ENCODE assay signal across 19 mouse cellular contexts in genomic region chr1:105814402-105815270, GRCm38 (mm10). TPM values are rescaled to one million over a fixed set of nuclear protein-coding genes. Genes with fewer than 3 reads are reported as not detected.
DNase-seq lines count a peak whose midpoint lies in the region; ATAC-seq lines count a peak whose summit lies in the region.
"Had no signal": no experiment of that assay in that cellular context is flagged by ENCODE, and none has a peak within 500 bp of the region (broad histone marks: within the 10 kb centered on the region; RNA-seq: fewer than 3 reads in every experiment).

No protein-coding gene starts in this region.

- no peak overlapping the region for H3K9ac ChIP-seq in heart, embryonic 12.5 days
- H3K9ac ChIP-seq in midbrain, embryonic 11.5 days (ENCODE audit: low read length), result no peak overlapping the region
- H3K9ac ChIP-seq: embryonic facial prominence, embryonic 12.5 days; forebrain, embryonic 12.5 days; liver, embryonic 12.5 days had no signal

- peaks cover 11% of the 10 kb centered on the region for H3K4me1 ChIP-seq in heart, embryonic 12.5 days (replicated peaks)
- H3K4me1 ChIP-seq in midbrain, embryonic 11.5 days (ENCODE audit: control insufficient read depth, insufficient read depth, low read length), result no peaks in the 10 kb centered on the region
- peaks cover 19% of the 10 kb centered on the region for H3K4me1 ChIP-seq in midbrain, embryonic 10.5 days

- no peak for DNase-seq in heart, postnatal 25 days (ENCODE audit: low spot score)
- DNase-seq in midbrain, embryonic 11.5 days (ENCODE audit: low spot score, missing footprints), result peak; percentile 82
- DNase-seq in midbrain, embryonic 10.5 days (ENCODE audit: low spot score), result no peak
- peak; percentile 14 for DNase-seq in mesoderm, embryonic 11.5 days (ENCODE audit: low read depth, low spot score)
- no peak for DNase-seq in kidney, adult 11 months
- no peak for DNase-seq in gastrocnemius, adult 8-10 months (ENCODE audit: low spot score in 2 of 2)
- DNase-seq: adrenal gland, postnatal 14 days; cerebellum, postnatal 10 days; gastrocnemius, adult 2 months; kidney, postnatal 25 days; right cerebral cortex, postnatal 25 days; thymus, postnatal 25 days had no signal

- H3K27ac ChIP-seq in heart, embryonic 12.5 days (ENCODE audit: poor library complexity, severe bottlenecking), result peak overlapping the region; percentile 47; the same call in 1 of the 2 replicates
- H3K27ac ChIP-seq in midbrain, embryonic 11.5 days (ENCODE audit: low read depth, low read length), result no peak overlapping the region
- H3K27ac ChIP-seq in midbrain, embryonic 10.5 days (replicated peaks), result no peak overlapping the region
- H3K27ac ChIP-seq: embryonic facial prominence, embryonic 12.5 days; forebrain, embryonic 12.5 days; gastrocnemius, adult 2 months; hindbrain, embryonic 10.5 days; liver, embryonic 12.5 days had no signal

- no peak overlapping the region for H3K4me3 ChIP-seq in heart, embryonic 12.5 days
- no peak overlapping the region for H3K4me3 ChIP-seq in midbrain, embryonic 11.5 days (ENCODE audit: low read depth, low read length)
- no peak overlapping the region for H3K4me3 ChIP-seq in midbrain, embryonic 10.5 days
- H3K4me3 ChIP-seq: embryonic facial prominence, embryonic 12.5 days; forebrain, embryonic 12.5 days; hindbrain, embryonic 10.5 days; liver, embryonic 12.5 days; megakaryocyte, embryonic 14.5 days had no signal

- intact Hi-C loops in heart, postnatal 25 days (cut with DNase I), result no loop called here

- no peaks in the 10 kb centered on the region for H3K9me3 ChIP-seq in heart, embryonic 12.5 days (replicated peaks)
- no peaks in the 10 kb centered on the region for H3K9me3 ChIP-seq in midbrain, embryonic 11.5 days (ENCODE audit: control insufficient read depth, low read length)
- no peaks in the 10 kb centered on the region for H3K9me3 ChIP-seq in midbrain, embryonic 10.5 days (replicated peaks)
- H3K9me3 ChIP-seq: embryonic facial prominence, embryonic 12.5 days; forebrain, embryonic 12.5 days; G1E; hindbrain, embryonic 10.5 days; liver, embryonic 12.5 days; megakaryocyte, embryonic 14.5 days had no signal

- no peaks in the 10 kb centered on the region for H3K36me3 ChIP-seq in heart, embryonic 12.5 days
- no peaks in the 10 kb centered on the region for H3K36me3 ChIP-seq in midbrain, embryonic 11.5 days (ENCODE audit: control insufficient read depth, insufficient read depth, low read length)
- no peaks in the 10 kb centered on the region for H3K36me3 ChIP-seq in midbrain, embryonic 10.5 days
- H3K36me3 ChIP-seq: embryonic facial prominence, embryonic 12.5 days; forebrain, embryonic 12.5 days; G1E; hindbrain, embryonic 10.5 days; liver, embryonic 12.5 days had no signal

- ATAC-seq in heart, embryonic 12.5 days (ENCODE audit: insufficient number of reproducible peaks, low FRiP score), result no peak
- ATAC-seq in midbrain, embryonic 11.5 days (ENCODE audit: low FRiP score), result peak; percentile 45; the same call in 1 of the 2 replicates
- ATAC-seq: liver, embryonic 12.5 days had no signal

- 51% methylated on average over 14 of the region's 14 CpGs for WGBS in heart, embryonic 12.5 days
- WGBS in midbrain, embryonic 11.5 days, result 57% methylated on average over 14 of the region's 14 CpGs
- 64% methylated on average over 14 of the region's 14 CpGs for WGBS in midbrain, embryonic 10.5 days

- H3K4me2 ChIP-seq in heart, embryonic 12.5 days, result no peak overlapping the region
- H3K4me2 ChIP-seq in midbrain, embryonic 11.5 days, result no peak overlapping the region
- H3K4me2 ChIP-seq: embryonic facial prominence, embryonic 12.5 days; forebrain, embryonic 12.5 days; liver, embryonic 12.5 days had no signal

- no peaks in the 10 kb centered on the region for H3K27me3 ChIP-seq in heart, embryonic 12.5 days (replicated peaks)
- no peaks in the 10 kb centered on the region for H3K27me3 ChIP-seq in midbrain, embryonic 11.5 days (ENCODE audit: control insufficient read depth, insufficient read depth, low read length)
- H3K27me3 ChIP-seq in midbrain, embryonic 10.5 days (ENCODE audit: low read depth, poor library complexity, severe bottlenecking), result no peaks in the 10 kb centered on the region
- H3K27me3 ChIP-seq: embryonic facial prominence, embryonic 12.5 days; forebrain, embryonic 12.5 days; liver, embryonic 12.5 days had no signal

RNA-seq across cellular contexts. Expression of gene Tnfrsf11a, which starts 34.1 kb away (rescaled TPM):
- polyA plus RNA-seq in heart, embryonic 12.5 days (2016; fragmentation: Nextera tagmentation; extraction: Ambion mirVana), result 0.06 and 0.24 TPM in 2 replicates
- 1 to 10 TPM; 1.9 to 2.0 TPM for total RNA-seq in heart, postnatal 25 days (2021)
- polyA plus RNA-seq in midbrain, embryonic 11.5 days (2014; fragmentation: Nextera tagmentation; extraction: Ambion mirVana), result 0.26 and 0.44 TPM in 2 replicates
- polyA plus RNA-seq in midbrain, embryonic 10.5 days (2016; fragmentation: Nextera tagmentation; extraction: Ambion mirVana), result 0.41 and 0.52 TPM in 2 replicates
- total RNA-seq in gastrocnemius, adult 8-10 months (2022), result under 1 TPM; 0.44 to 0.65 (median 0.49) TPM
- polyA plus RNA-seq: G1E had no signal

Comparison
In these comparisons a context has a peak if more than half of its experiments do, and no peak if none do; other contexts are left out.
1. DNase-seq: peak in midbrain, embryonic 11.5 days (single experiment) and mesoderm, embryonic 11.5 days (single experiment); none in heart, postnatal 25 days (single experiment), midbrain, embryonic 10.5 days (single experiment), kidney, adult 11 months (single experiment) and gastrocnemius, adult 8-10 months (0 of 2).